Mouse (Mus musculus): ENCODE measurements at regions not wholly inside any gene's neighbourhood (a gene's known extent, or its start where the extent isn't known, plus 50 kb on each side); places are given as distances from the start of the nearest gene placed in this dataset.
"Not testable (repeated sequence)": the region's sequence is repeated elsewhere in the genome, so short reads cannot be mapped to it uniquely, and the experiment has no call there.

- H3K36me3 ChIP-seq (ENCODE audit: control insufficient read depth, insufficient read depth, low read length) = no peaks in the 10 kb centered on the region
- H3K4me2 ChIP-seq (ENCODE audit: low read length) = no peak overlapping the region
- no peak overlapping the region for H3K27ac ChIP-seq (ENCODE audit: low read depth)
- H3K9ac ChIP-seq (ENCODE audit: low read length) = no peak overlapping the region
- no peaks in the 10 kb centered on the region for H3K4me1 ChIP-seq (replicated peaks; ENCODE audit: control insufficient read depth, insufficient read depth, low read length)
- no peak for DNase-seq (ENCODE audit: low spot score)
- H3K9me3 ChIP-seq (ENCODE audit: control insufficient read depth, low read length) = no peaks in the 10 kb centered on the region
- no peaks in the 10 kb centered on the region for H3K27me3 ChIP-seq (replicated peaks; ENCODE audit: control insufficient read depth, insufficient read depth, low read length)
- no peak for ATAC-seq (replicated peaks; ENCODE audit: low FRiP score, low TSS enrichment, low read depth)
- WGBS = 38% methylated on average over 4 of the region's 4 CpGs
- H3K4me3 ChIP-seq (ENCODE audit: low read depth, low read length) = no peak overlapping the region
These were observed 224.5 kb downstream of the 1810013L24Rik start for GRCm38 (mm10) chr16:9054415-9054814.

- WGBS = 81% methylated on average over 3 of the region's 3 CpGs
- H3K4me2 ChIP-seq (ENCODE audit: low read length) = no peak overlapping the region
- H3K27me3 ChIP-seq (replicated peaks; ENCODE audit: control insufficient read depth, insufficient read depth, low read length) = no peaks in the 10 kb centered on the region
- H3K36me3 ChIP-seq (ENCODE audit: control insufficient read depth, insufficient read depth, low read length) = no peaks in the 10 kb centered on the region
- no peak for DNase-seq (ENCODE audit: low spot score)
- ATAC-seq (replicated peaks; ENCODE audit: low FRiP score, low TSS enrichment, low read depth) = no peak
- no peak overlapping the region for H3K9ac ChIP-seq (ENCODE audit: low read length)
- H3K4me3 ChIP-seq (ENCODE audit: low read depth, low read length) = no peak overlapping the region
- no peaks in the 10 kb centered on the region for H3K4me1 ChIP-seq (replicated peaks; ENCODE audit: control insufficient read depth, insufficient read depth, low read length)
- H3K27ac ChIP-seq (ENCODE audit: low read depth) = no peak overlapping the region
- H3K9me3 ChIP-seq (ENCODE audit: control insufficient read depth, low read length) = no peaks in the 10 kb centered on the region
These were observed 226.5 kb downstream of the 1810013L24Rik start for GRCm38 (mm10) chr16:9056430-9056829.

GRCm38 (mm10) chr16:9071526-9071925 is 241.6 kb downstream of the 1810013L24Rik start:
- H3K9me3 ChIP-seq (ENCODE audit: control insufficient read depth, low read length) = no peaks in the 10 kb centered on the region
- DNase-seq (ENCODE audit: low spot score) (no peak), ATAC-seq (replicated peaks; ENCODE audit: low FRiP score, low TSS enrichment, low read depth) (no peak)
- H3K4me1 ChIP-seq (replicated peaks; ENCODE audit: control insufficient read depth, insufficient read depth, low read length) = no peaks in the 10 kb centered on the region
- H3K9ac ChIP-seq (ENCODE audit: low read length) = no peak overlapping the region
- no peak overlapping the region for H3K4me3 ChIP-seq (ENCODE audit: low read depth, low read length)
- 90% methylated on average over 4 of the region's 4 CpGs for WGBS
- H3K27ac ChIP-seq (ENCODE audit: low read depth) = no peak overlapping the region
- H3K4me2 ChIP-seq (ENCODE audit: low read length) = no peak overlapping the region
- H3K27me3 ChIP-seq (replicated peaks; ENCODE audit: control insufficient read depth, insufficient read depth, low read length) = no peaks in the 10 kb centered on the region
- H3K36me3 ChIP-seq (ENCODE audit: control insufficient read depth, insufficient read depth, low read length) = no peaks in the 10 kb centered on the region

DNA sequence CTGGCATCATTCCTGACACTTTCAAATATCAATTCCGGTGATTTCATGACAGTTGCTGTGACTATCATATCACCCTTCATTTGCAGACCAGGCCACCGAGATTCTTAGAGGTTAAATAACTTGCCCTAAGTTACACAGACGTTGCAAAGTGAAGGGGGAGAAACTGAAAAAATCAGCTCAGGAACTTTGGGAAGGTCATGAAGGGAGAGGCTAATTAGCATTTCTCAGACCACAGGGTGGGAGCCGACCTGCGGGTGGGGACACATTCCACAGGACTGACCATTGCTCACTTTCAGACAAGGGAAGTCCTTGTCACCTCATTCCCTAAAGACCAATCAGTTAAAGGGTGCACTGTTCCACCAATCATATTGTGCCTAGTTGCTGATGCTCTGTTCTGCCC is 242.1 kb downstream of the 1810013L24Rik start:
- H3K27me3 ChIP-seq (replicated peaks; ENCODE audit: control insufficient read depth, insufficient read depth, low read length); DNase-seq (ENCODE audit: low spot score): not testable (repeated sequence)
- 80% methylated on average over 5 of the region's 5 CpGs for WGBS

GRCm38 (mm10) chr16:9074295-9074694 is 244.4 kb downstream of the 1810013L24Rik start:
- Histone ChIP-seq H3K27me3 (replicated peaks; ENCODE audit: control insufficient read depth, insufficient read depth, low read length) (no peaks in the 10 kb centered on the region), H3K4me3 (ENCODE audit: low read depth, low read length) (no peak overlapping the region), H3K27ac (ENCODE audit: low read depth) (no peak overlapping the region), H3K4me2 (ENCODE audit: low read length) (no peak overlapping the region), H3K36me3 (ENCODE audit: control insufficient read depth, insufficient read depth, low read length) (no peaks in the 10 kb centered on the region), H3K9me3 (ENCODE audit: control insufficient read depth, low read length) (no peaks in the 10 kb centered on the region), H3K9ac (ENCODE audit: low read length) (no peak overlapping the region), H3K4me1 (replicated peaks; ENCODE audit: control insufficient read depth, insufficient read depth, low read length) (no peaks in the 10 kb centered on the region)
- DNase-seq (ENCODE audit: low spot score) (no peak), ATAC-seq (replicated peaks; ENCODE audit: low FRiP score, low TSS enrichment, low read depth) (no peak)
- WGBS = 94% methylated on average over 4 of the region's 4 CpGs

More for the DNA sequence above, 242.1 kb downstream of the 1810013L24Rik start:
- not testable (repeated sequence) for H3K27ac ChIP-seq (ENCODE audit: low read depth); H3K9me3 ChIP-seq (ENCODE audit: control insufficient read depth, low read length); H3K36me3 ChIP-seq (ENCODE audit: control insufficient read depth, insufficient read depth, low read length); H3K9ac ChIP-seq (ENCODE audit: low read length); ATAC-seq (replicated peaks; ENCODE audit: low FRiP score, low TSS enrichment, low read depth); H3K4me2 ChIP-seq (ENCODE audit: low read length); H3K4me3 ChIP-seq (ENCODE audit: low read depth, low read length); H3K4me1 ChIP-seq (replicated peaks; ENCODE audit: control insufficient read depth, insufficient read depth, low read length)

DNA sequence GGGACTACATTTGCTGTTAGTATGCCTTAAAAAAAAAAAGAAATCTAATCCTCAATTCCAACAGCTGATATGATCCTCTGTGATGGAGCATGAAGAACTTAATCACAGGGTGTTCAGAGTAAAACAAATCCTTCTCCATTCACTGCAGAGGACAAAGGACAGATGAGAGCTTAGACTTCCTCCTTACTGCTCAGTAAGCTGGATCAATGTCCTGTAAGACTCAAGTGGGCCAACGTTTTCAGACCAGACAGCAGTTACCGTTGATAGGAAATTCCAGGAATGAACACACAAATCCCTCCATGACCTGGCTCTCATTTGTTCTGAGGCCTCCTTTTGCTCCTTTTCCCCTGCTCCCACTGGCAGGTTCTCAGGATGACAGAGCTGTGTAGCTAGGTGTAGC is 247.6 kb downstream of the 1810013L24Rik start:
- no peak overlapping the region for H3K27ac ChIP-seq (ENCODE audit: low read depth)
- no peak overlapping the region for H3K4me2 ChIP-seq (ENCODE audit: low read length)
- ATAC-seq (replicated peaks; ENCODE audit: low FRiP score, low TSS enrichment, low read depth) = no peak
- H3K4me3 ChIP-seq (ENCODE audit: low read depth, low read length) = no peak overlapping the region
- DNase-seq (ENCODE audit: low spot score) = no peak
- no peak overlapping the region for H3K9ac ChIP-seq (ENCODE audit: low read length)
- no peaks in the 10 kb centered on the region for H3K4me1 ChIP-seq (replicated peaks; ENCODE audit: control insufficient read depth, insufficient read depth, low read length)
- H3K27me3 ChIP-seq (replicated peaks; ENCODE audit: control insufficient read depth, insufficient read depth, low read length) = no peaks in the 10 kb centered on the region
- no peaks in the 10 kb centered on the region for H3K9me3 ChIP-seq (ENCODE audit: control insufficient read depth, low read length)
- 72% methylated on average over 2 of the region's 2 CpGs for WGBS
- no peaks in the 10 kb centered on the region for H3K36me3 ChIP-seq (ENCODE audit: control insufficient read depth, insufficient read depth, low read length)

- Histone ChIP-seq H3K9me3 (ENCODE audit: control insufficient read depth, low read length) (no peaks in the 10 kb centered on the region), H3K4me3 (ENCODE audit: low read depth, low read length) (no peak overlapping the region), H3K4me1 (replicated peaks; ENCODE audit: control insufficient read depth, insufficient read depth, low read length) (no peaks in the 10 kb centered on the region), H3K27me3 (replicated peaks; ENCODE audit: control insufficient read depth, insufficient read depth, low read length) (no peaks in the 10 kb centered on the region), H3K27ac (ENCODE audit: low read depth) (no peak overlapping the region), H3K4me2 (ENCODE audit: low read length) (no peak overlapping the region), H3K36me3 (ENCODE audit: control insufficient read depth, insufficient read depth, low read length) (no peaks in the 10 kb centered on the region), H3K9ac (ENCODE audit: low read length) (no peak overlapping the region)
- ATAC-seq (replicated peaks; ENCODE audit: low FRiP score, low TSS enrichment, low read depth) (no peak), DNase-seq (ENCODE audit: low spot score) (no peak)
- 88% methylated on average over 4 of the region's 4 CpGs for WGBS
These were observed 248.6 kb downstream of the 1810013L24Rik start for GRCm38 (mm10) chr16:9078405-9078942.

DNA sequence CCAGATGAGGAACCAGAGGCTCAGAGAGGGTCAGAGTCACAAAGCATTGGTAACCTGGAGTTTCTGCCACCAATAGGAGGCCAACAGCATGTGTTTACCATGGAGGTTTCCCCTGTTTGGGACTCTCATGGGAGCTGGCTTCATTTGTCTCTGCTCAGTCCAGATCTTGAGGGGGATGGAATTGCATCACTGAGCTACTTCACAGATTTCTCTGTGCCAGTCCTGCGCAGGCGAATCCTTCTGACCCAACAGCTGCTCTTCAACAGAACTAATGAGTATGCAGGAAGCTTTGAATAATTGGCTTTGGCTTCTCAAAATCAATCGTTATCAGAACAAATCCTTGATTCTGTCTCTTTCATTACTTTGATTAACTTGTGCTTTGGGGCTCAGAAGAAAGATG is 253.1 kb downstream of the 1810013L24Rik start:
- H3K4me2 ChIP-seq (ENCODE audit: low read length) = no peak overlapping the region
- ATAC-seq (replicated peaks; ENCODE audit: low FRiP score, low TSS enrichment, low read depth) (no peak), DNase-seq (ENCODE audit: low spot score) (no peak)
- no peaks in the 10 kb centered on the region for H3K4me1 ChIP-seq (replicated peaks; ENCODE audit: control insufficient read depth, insufficient read depth, low read length)
- H3K27ac ChIP-seq (ENCODE audit: low read depth) = no peak overlapping the region
- no peaks in the 10 kb centered on the region for H3K27me3 ChIP-seq (replicated peaks; ENCODE audit: control insufficient read depth, insufficient read depth, low read length)
- no peaks in the 10 kb centered on the region for H3K9me3 ChIP-seq (ENCODE audit: control insufficient read depth, low read length)
- 89% methylated on average over 3 of the region's 3 CpGs for WGBS
- H3K9ac ChIP-seq (ENCODE audit: low read length) = no peak overlapping the region
- H3K36me3 ChIP-seq (ENCODE audit: control insufficient read depth, insufficient read depth, low read length) = no peaks in the 10 kb centered on the region
- no peak overlapping the region for H3K4me3 ChIP-seq (ENCODE audit: low read depth, low read length)

DNA sequence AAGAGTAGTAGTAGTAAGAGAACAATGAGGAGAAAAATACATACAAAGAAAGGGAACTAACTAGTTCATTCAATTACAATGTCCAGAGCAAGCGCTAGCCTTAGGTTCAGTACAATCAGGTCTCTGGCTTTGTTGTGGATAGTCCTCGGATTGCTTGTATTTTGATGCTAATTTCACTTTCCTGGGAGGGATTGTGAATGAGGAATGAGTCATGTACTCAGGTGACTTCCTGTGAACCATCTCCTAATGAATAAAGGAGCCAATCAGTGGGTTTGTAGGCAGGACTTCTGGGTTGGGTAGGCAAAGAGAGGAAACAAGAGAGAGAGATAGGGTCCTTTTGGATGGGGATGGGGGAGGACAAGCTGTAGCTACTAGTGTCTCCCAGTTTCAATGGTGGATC is 253.8 kb downstream of the 1810013L24Rik start:
- no peak for ATAC-seq (replicated peaks; ENCODE audit: low FRiP score, low TSS enrichment, low read depth)
- no peaks in the 10 kb centered on the region for H3K36me3 ChIP-seq (ENCODE audit: control insufficient read depth, insufficient read depth, low read length)
- H3K27ac ChIP-seq (ENCODE audit: low read depth) = no peak overlapping the region
- no peak overlapping the region for H3K4me3 ChIP-seq (ENCODE audit: low read depth, low read length)
- H3K9ac ChIP-seq (ENCODE audit: low read length) = no peak overlapping the region
- WGBS = 77% methylated on average over 2 of the region's 2 CpGs
- H3K4me2 ChIP-seq (ENCODE audit: low read length) = no peak overlapping the region
- DNase-seq (ENCODE audit: low spot score) = no peak
- no peaks in the 10 kb centered on the region for H3K4me1 ChIP-seq (replicated peaks; ENCODE audit: control insufficient read depth, insufficient read depth, low read length)
- H3K27me3 ChIP-seq (replicated peaks; ENCODE audit: control insufficient read depth, insufficient read depth, low read length) = no peaks in the 10 kb centered on the region
- H3K9me3 ChIP-seq (ENCODE audit: control insufficient read depth, low read length) = no peaks in the 10 kb centered on the region
